Mouse (Mus musculus) MEL (cell line): ENCODE data around the gene Ankrd66. TPM values are rescaled to one million over a fixed set of nuclear protein-coding genes. Genes with fewer than 3 reads are reported as not detected.

Source experiments
- DNase-seq: peaks from one replicate; pipeline ENCODE4 v3.0.0; 2011; ENCODE audit warnings: low read depth, low spot score
- H3K27ac ChIP-seq: 2 replicates; pipeline ENCODE4 v1.5.1; 2012; ENCODE audit warnings: low read depth, mild to moderate bottlenecking, control low read depth, low read length, moderate library complexity; ENCODE audit not compliant: control insufficient read depth
- H3K27me3 ChIP-seq, 2 experiments: fragments of 150-350 bp in 1 of 2; sonication (generic) in 1 of 2; 2 replicates each; pipeline ENCODE4 v1.6.1; 2012; ENCODE audit warnings: low read length in 2 of 2, mild to moderate bottlenecking in 2 of 2, improper control_type of control experiment in 1 of 2, moderate library complexity in 1 of 2; ENCODE audit not compliant: insufficient read depth in 2 of 2, control insufficient read depth in 1 of 2
- H3K36me3 ChIP-seq, 2 experiments: 2 replicates each; pipeline ENCODE4 v1.6.1; 2012 to 2014; ENCODE audit warnings: low read length in 2 of 2, improper control_type of control experiment in 1 of 2, inconsistent platforms in 1 of 2, mild to moderate bottlenecking in 1 of 2; ENCODE audit not compliant: insufficient read depth in 2 of 2, control insufficient read depth in 1 of 2
- H3K4me1 ChIP-seq, 2 experiments: fragments of 150-350 bp in 1 of 2; sonication (generic) in 1 of 2; 2 replicates each; pipeline ENCODE4 v1.6.1; 2012; ENCODE audit warnings: low read length in 2 of 2, improper control_type of control experiment in 1 of 2, mild to moderate bottlenecking in 1 of 2; ENCODE audit not compliant: insufficient read depth in 2 of 2, control insufficient read depth in 1 of 2
- H3K4me3 ChIP-seq, 2 experiments: fragments of 150-350 bp in 1 of 2; sonication (generic) in 1 of 2; 2 replicates each; pipeline ENCODE4 v1.5.1; 2012; ENCODE audit warnings: low read depth in 2 of 2, low read length in 2 of 2, mild to moderate bottlenecking in 2 of 2, moderate library complexity in 2 of 2, control low read depth in 1 of 2, improper control_type of control experiment in 1 of 2; ENCODE audit not compliant: control insufficient read depth in 1 of 2, insufficient read depth in 1 of 2
- H3K79me2 ChIP-seq: 2 replicates; pipeline ENCODE4 v1.6.1; 2012; ENCODE audit warnings: mild to moderate bottlenecking, low read length, moderate library complexity; ENCODE audit not compliant: control insufficient read depth, poor library complexity, insufficient read depth
- H3K9ac ChIP-seq: 2 replicates; pipeline ENCODE4 v1.6.1; 2012; ENCODE audit warnings: low read depth, mild to moderate bottlenecking, control low read depth, low read length, moderate library complexity; ENCODE audit not compliant: control insufficient read depth, poor library complexity, severe bottlenecking
- H3K9me3 ChIP-seq: fragments of 150-350 bp; sonication (generic); replicated peaks from 2 replicates; pipeline ENCODE4 v1.6.1; 2012; ENCODE audit warnings: mild to moderate bottlenecking, low read length, improper control_type of control experiment, moderate library complexity; ENCODE audit not compliant: insufficient read depth
- CHD1 ChIP-seq: IDR thresholded peaks from 2 replicates; pipeline ENCODE4 v1.6.1; 2012; ENCODE audit warnings: low read depth, mild to moderate bottlenecking, inconsistent platforms, low read length, improper control_type of control experiment
- CTCF ChIP-seq, 3 experiments: IDR thresholded peaks in 2 of 3; conservative IDR thresholded peaks in 1 of 3; 2 replicates each; pipeline ENCODE4 v1.5.1; 2011 to 2012; ENCODE audit warnings: low read length in 3 of 3, low read depth in 2 of 3, mild to moderate bottlenecking in 2 of 3, improper control_type of control experiment in 1 of 3, inconsistent platforms in 1 of 3, mixed read lengths in 1 of 3, moderate library complexity in 1 of 3; ENCODE audit not compliant: control insufficient read depth in 1 of 3, insufficient read depth in 1 of 3, poor library complexity in 1 of 3, severe bottlenecking in 1 of 3
- ELF1 ChIP-seq: IDR thresholded peaks from 2 replicates; pipeline ENCODE4 v1.6.1; 2014; ENCODE audit warnings: low read depth, mild to moderate bottlenecking, inconsistent platforms, low read length, improper control_type of control experiment, moderate library complexity
- EP300 ChIP-seq, 2 experiments: IDR thresholded peaks; 2 replicates each; pipeline ENCODE4 v1.6.1; 2011; ENCODE audit warnings: improper control_type of control experiment in 2 of 2, low read length in 2 of 2, low read depth in 1 of 2, mild to moderate bottlenecking in 1 of 2
- GABPA ChIP-seq: IDR thresholded peaks from 2 replicates; pipeline ENCODE4 v1.6.1; 2012; ENCODE audit warnings: low read depth, mild to moderate bottlenecking, inconsistent platforms, low read length, improper control_type of control experiment, moderate library complexity
- GATA1 ChIP-seq: IDR thresholded peaks from 2 replicates; pipeline ENCODE4 v1.6.1; 2011; ENCODE audit warnings: low read depth, low read length, improper control_type of control experiment
- HCFC1 ChIP-seq: IDR thresholded peaks from 2 replicates; pipeline ENCODE4 v1.6.1; 2012; ENCODE audit warnings: low read depth, mild to moderate bottlenecking, inconsistent platforms, low read length, improper control_type of control experiment, moderate library complexity
- KAT2A ChIP-seq: conservative IDR thresholded peaks from 2 replicates; pipeline ENCODE4 v1.6.1; 2012; ENCODE audit warnings: low read depth, low read length, improper control_type of control experiment, inconsistent platforms
- MAZ ChIP-seq: IDR thresholded peaks from 2 replicates; pipeline ENCODE4 v1.6.1; 2012; ENCODE audit warnings: low read depth, mild to moderate bottlenecking, inconsistent platforms, low read length, improper control_type of control experiment
- MEF2A ChIP-seq: IDR thresholded peaks from 2 replicates; pipeline ENCODE4 v1.6.1; 2014; ENCODE audit warnings: low read depth, mild to moderate bottlenecking, inconsistent platforms, low read length, improper control_type of control experiment; ENCODE audit not compliant: poor library complexity, insufficient replicate concordance, severe bottlenecking; ENCODE audit errors: extremely low read depth
- NELFE ChIP-seq: IDR thresholded peaks from 2 replicates; pipeline ENCODE4 v1.6.1; 2011; ENCODE audit warnings: low read depth, low read length, improper control_type of control experiment
- NRF1 ChIP-seq: IDR thresholded peaks from 2 replicates; pipeline ENCODE4 v1.6.1; 2014; ENCODE audit warnings: low read depth, mild to moderate bottlenecking, inconsistent platforms, low read length, improper control_type of control experiment, moderate library complexity; ENCODE audit not compliant: poor library complexity, insufficient read depth, severe bottlenecking
- POLR2A ChIP-seq, 2 experiments: IDR thresholded peaks; 2 replicates each; pipeline ENCODE4 v1.6.1; 2011 to 2012; ENCODE audit warnings: low read length in 2 of 2, mild to moderate bottlenecking in 2 of 2, control low read depth in 1 of 2, improper control_type of control experiment in 1 of 2, low read depth in 1 of 2, moderate library complexity in 1 of 2; ENCODE audit not compliant: control insufficient read depth in 1 of 2, insufficient read depth in 1 of 2, poor library complexity in 1 of 2
- POLR2AphosphoS2 ChIP-seq: IDR thresholded peaks from 2 replicates; pipeline ENCODE4 v1.6.1; 2011; ENCODE audit warnings: low read length, improper control_type of control experiment
- RCOR1 ChIP-seq: IDR thresholded peaks from 2 replicates; pipeline ENCODE4 v1.6.1; 2012; ENCODE audit warnings: low read depth, mild to moderate bottlenecking, inconsistent platforms, low read length, improper control_type of control experiment
- SIN3A ChIP-seq: IDR thresholded peaks from 2 replicates; pipeline ENCODE4 v1.6.1; 2012; ENCODE audit warnings: low read length, improper control_type of control experiment, inconsistent platforms
- SMC3 ChIP-seq: IDR thresholded peaks from 2 replicates; pipeline ENCODE4 v1.6.1; 2011; ENCODE audit warnings: low read depth, low read length, improper control_type of control experiment
- TCF12 ChIP-seq: IDR thresholded peaks from 2 replicates; pipeline ENCODE4 v1.6.1; 2014; ENCODE audit warnings: low read depth, mild to moderate bottlenecking, inconsistent platforms, low read length, improper control_type of control experiment, moderate library complexity
- UBTF ChIP-seq: IDR thresholded peaks from 2 replicates; pipeline ENCODE4 v1.6.1; 2012; ENCODE audit warnings: low read depth, mild to moderate bottlenecking, inconsistent platforms, low read length, improper control_type of control experiment, moderate library complexity, borderline replicate concordance; ENCODE audit not compliant: insufficient read depth
- USF1 ChIP-seq: IDR thresholded peaks from 2 replicates; pipeline ENCODE4 v1.6.1; 2014; ENCODE audit warnings: low read depth, mild to moderate bottlenecking, inconsistent platforms, low read length, improper control_type of control experiment, moderate library complexity
- USF2 ChIP-seq, 2 experiments: IDR thresholded peaks; 2 replicates each; pipeline ENCODE4 v1.6.1; 2011 to 2012; ENCODE audit warnings: improper control_type of control experiment in 2 of 2, low read length in 2 of 2, borderline replicate concordance in 1 of 2, inconsistent platforms in 1 of 2, low read depth in 1 of 2, mild to moderate bottlenecking in 1 of 2; ENCODE audit not compliant: insufficient read depth in 1 of 2
- ZKSCAN1 ChIP-seq: IDR thresholded peaks from 2 replicates; pipeline ENCODE4 v1.6.1; 2012; ENCODE audit warnings: low read depth, mild to moderate bottlenecking, inconsistent platforms, low read length, improper control_type of control experiment, moderate library complexity
- polyA plus RNA-seq, 2 experiments: library from polyadenylated mRNA; stranded (reverse) in 1 of 2; unstranded in 1 of 2; fragments of >175 nt in 1 of 2; fragments of >200 nt in 1 of 2; gene quantifications; 2 replicates each; pipeline versions ENCODE4 v1.2.1 to v1.2.4; 2012; ENCODE audit warnings: low replicate concordance in 2 of 2, low read depth in 1 of 2; ENCODE audit not compliant: insufficient read length in 2 of 2, insufficient read depth in 1 of 2, missing spikeins in 1 of 2
- total RNA-seq: library from RNA; depleted of rRNA; stranded (reverse); fragments of 300-350 nt; gene quantifications from 2 replicates; pipeline ENCODE4 v1.2.3, GENCODE M21; 2012

The Ankrd66 gene
- total and polyA plus RNA-seq, 3 experiments, result not detected

- H3K4me1 ChIP-seq, result no peaks in the 10 kb centered on the region
- H3K36me3 ChIP-seq, result no peaks in the 10 kb centered on the region
- TF ChIP-seq MEF2A (no peak), USF2 (IDR thresholded peaks at IDR 0.05; ENCODE audit: borderline replicate concordance in 1 of 2, insufficient read depth in 1 of 2, low read depth in 1 of 2, low read length in 2 of 2) (no peak), SMC3 (no peak), UBTF (no peak), KAT2A (no peak), GABPA (no peak), MAZ (no peak), NRF1 (no peak), ELF1 (no peak), POLR2A (IDR thresholded peaks at IDR 0.05; ENCODE audit: control insufficient read depth in 1 of 2, insufficient read depth in 1 of 2, low read depth in 1 of 2, low read length in 2 of 2, poor library complexity in 1 of 2) (no peak), EP300 (IDR thresholded peaks at IDR 0.05; ENCODE audit: low read depth in 1 of 2, low read length in 2 of 2) (no peak), POLR2AphosphoS2 (no peak), CTCF (IDR thresholded peaks at IDR 0.05 in 2 of 3, conservative IDR thresholded peaks at IDR 0.05 in 1 of 3; ENCODE audit: control insufficient read depth in 1 of 3, insufficient read depth in 1 of 3, low read depth in 2 of 3, low read length in 3 of 3, poor library complexity in 1 of 3, severe bottlenecking in 1 of 3) (no peak), USF1 (no peak), CHD1 (no peak), HCFC1 (no peak), TCF12 (no peak), RCOR1 (no peak), NELFE (no peak)
- no peaks in the 10 kb centered on the region for H3K27me3 ChIP-seq
- no peaks in the 10 kb centered on the region for H3K79me2 ChIP-seq
- no peak overlapping the region for H3K4me3 ChIP-seq
- DNase-seq, result no peak
- no peak overlapping the region for H3K27ac ChIP-seq
- H3K9me3 ChIP-seq, result no peaks in the 10 kb centered on the region
- no peak overlapping the region for H3K9ac ChIP-seq
These were observed 25.8 kb upstream of the Ankrd66 start for GRCm38 (mm10) chr17:43569287-43569686.

GRCm38 (mm10) chr17:43567992-43568888, 24.8 kb upstream of the Ankrd66 start, which contains the start of gene Pla2g7:
Gene Pla2g7 (plus strand): TSS chr17:43568098.
- TF ChIP-seq ZKSCAN1, result no peak
- no peak for TF ChIP-seq SIN3A
- TF ChIP-seq GATA1, result no peak
- no peak for TF ChIP-seq CTCF (IDR thresholded peaks at IDR 0.05 in 2 of 3, conservative IDR thresholded peaks at IDR 0.05 in 1 of 3; ENCODE audit: control insufficient read depth in 1 of 3, insufficient read depth in 1 of 3, low read depth in 2 of 3, low read length in 3 of 3, poor library complexity in 1 of 3, severe bottlenecking in 1 of 3)
- TF ChIP-seq RCOR1, result no peak
- DNase-seq, result no peak
- Histone ChIP-seq H3K27ac (no peak within 1 kb of the TSS), H3K4me3 (no peak within 1 kb of the TSS), H3K79me2 (no peaks in the 10 kb centered on the region), H3K4me1 (no peaks in the 10 kb centered on the region), H3K36me3 (no peaks in the 10 kb centered on the region), H3K9me3 (no peaks in the 10 kb centered on the region), H3K27me3 (no peaks in the 10 kb centered on the region), H3K9ac (no peak within 1 kb of the TSS)
